Mouse (Mus musculus) testis, adult 2 months (tissue): ENCODE measurements at regions not wholly inside any gene's neighbourhood (a gene's known extent, or its start where the extent isn't known, plus 50 kb on each side); places are given as distances from the start of the nearest gene placed in this dataset.

Source experiments
- CTCF ChIP-seq: fragments of 200-500 bp; IDR thresholded peaks from 2 replicates; pipeline ENCODE4 v1.5.1; 2012; ENCODE audit warnings: low read depth, mild to moderate bottlenecking, inconsistent platforms, low read length, moderate library complexity; ENCODE audit not compliant: control insufficient read depth, insufficient read depth, insufficient replicate concordance
- POLR2A ChIP-seq: fragments of 200-500 bp; IDR thresholded peaks from 2 replicates; pipeline ENCODE4 v1.6.1; 2012; ENCODE audit warnings: low read depth, mild to moderate bottlenecking, inconsistent platforms, low read length, moderate library complexity; ENCODE audit not compliant: control insufficient read depth

DNA sequence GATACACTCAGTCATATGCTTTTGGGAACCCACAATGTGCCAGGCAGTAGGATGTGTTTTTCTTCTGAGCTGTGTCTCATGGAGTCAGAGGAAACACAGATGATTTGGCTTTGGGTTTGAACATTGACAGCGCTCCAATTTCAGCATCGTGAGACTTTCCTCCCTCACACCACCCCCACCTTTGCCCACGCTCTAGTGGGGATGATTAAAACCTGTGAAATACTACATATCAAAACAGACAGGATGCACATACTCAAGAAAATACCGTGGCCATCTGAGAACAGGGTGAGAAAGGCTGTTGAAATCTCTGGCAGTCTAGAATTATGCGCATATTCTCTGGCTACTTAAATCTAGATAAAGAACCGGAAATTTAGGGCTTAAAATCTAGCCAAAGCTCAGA, 124.5 kb downstream of the Far1 start:
- TF ChIP-seq CTCF (no peak), POLR2A (no peak)
